Mouse (Mus musculus) MEL (cell line): ENCODE data around the gene Synj1.

Experiments used
- CTCF ChIP-seq, 3 experiments: IDR thresholded peaks in 2 of 3; conservative IDR thresholded peaks in 1 of 3; 2 replicates each; pipeline ENCODE4 v1.5.1; 2011 to 2012; ENCODE audit warnings: low read length in 3 of 3, low read depth in 2 of 3, mild to moderate bottlenecking in 2 of 3, improper control_type of control experiment in 1 of 3, inconsistent platforms in 1 of 3, mixed read lengths in 1 of 3, moderate library complexity in 1 of 3; ENCODE audit not compliant: control insufficient read depth in 1 of 3, insufficient read depth in 1 of 3, poor library complexity in 1 of 3, severe bottlenecking in 1 of 3
- EP300 ChIP-seq, 2 experiments: IDR thresholded peaks; 2 replicates each; pipeline ENCODE4 v1.6.1; 2011; ENCODE audit warnings: improper control_type of control experiment in 2 of 2, low read length in 2 of 2, low read depth in 1 of 2, mild to moderate bottlenecking in 1 of 2
- GATA1 ChIP-seq: IDR thresholded peaks from 2 replicates; pipeline ENCODE4 v1.6.1; 2011; ENCODE audit warnings: low read depth, low read length, improper control_type of control experiment
- MAX ChIP-seq: IDR thresholded peaks from 2 replicates; pipeline ENCODE4 v1.6.1; 2011; ENCODE audit warnings: low read length, improper control_type of control experiment
- MYB ChIP-seq: IDR thresholded peaks from 2 replicates; pipeline ENCODE4 v1.6.1; 2011; ENCODE audit warnings: mild to moderate bottlenecking, low read depth, low read length, improper control_type of control experiment
- POLR2A ChIP-seq, 2 experiments: IDR thresholded peaks; 2 replicates each; pipeline ENCODE4 v1.6.1; 2011 to 2012; ENCODE audit warnings: low read length in 2 of 2, mild to moderate bottlenecking in 2 of 2, control low read depth in 1 of 2, improper control_type of control experiment in 1 of 2, low read depth in 1 of 2, moderate library complexity in 1 of 2; ENCODE audit not compliant: control insufficient read depth in 1 of 2, insufficient read depth in 1 of 2, poor library complexity in 1 of 2
- POLR2AphosphoS2 ChIP-seq: IDR thresholded peaks from 2 replicates; pipeline ENCODE4 v1.6.1; 2011; ENCODE audit warnings: low read length, improper control_type of control experiment
- SMC3 ChIP-seq: IDR thresholded peaks from 2 replicates; pipeline ENCODE4 v1.6.1; 2011; ENCODE audit warnings: low read depth, low read length, improper control_type of control experiment
- TBP ChIP-seq: IDR thresholded peaks from 2 replicates; pipeline ENCODE4 v1.8.0; 2011; ENCODE audit warnings: low read depth, low read length, improper control_type of control experiment
- USF1 ChIP-seq: IDR thresholded peaks from 2 replicates; pipeline ENCODE4 v1.6.1; 2014; ENCODE audit warnings: low read depth, mild to moderate bottlenecking, inconsistent platforms, low read length, improper control_type of control experiment, moderate library complexity
- ZC3H11A ChIP-seq: IDR thresholded peaks from 2 replicates; pipeline ENCODE4 v1.6.1; 2012; ENCODE audit warnings: low read depth, mild to moderate bottlenecking, inconsistent platforms, low read length, improper control_type of control experiment
- ZMIZ1 ChIP-seq: IDR thresholded peaks from 2 replicates; pipeline ENCODE4 v1.6.1; 2012; ENCODE audit warnings: low read depth, mild to moderate bottlenecking, inconsistent platforms, low read length, improper control_type of control experiment, moderate library complexity
- ZNF384 ChIP-seq: IDR thresholded peaks from 2 replicates; pipeline ENCODE4 v1.6.1; 2012; ENCODE audit warnings: low read depth, mild to moderate bottlenecking, inconsistent platforms, low read length, improper control_type of control experiment

DNA sequence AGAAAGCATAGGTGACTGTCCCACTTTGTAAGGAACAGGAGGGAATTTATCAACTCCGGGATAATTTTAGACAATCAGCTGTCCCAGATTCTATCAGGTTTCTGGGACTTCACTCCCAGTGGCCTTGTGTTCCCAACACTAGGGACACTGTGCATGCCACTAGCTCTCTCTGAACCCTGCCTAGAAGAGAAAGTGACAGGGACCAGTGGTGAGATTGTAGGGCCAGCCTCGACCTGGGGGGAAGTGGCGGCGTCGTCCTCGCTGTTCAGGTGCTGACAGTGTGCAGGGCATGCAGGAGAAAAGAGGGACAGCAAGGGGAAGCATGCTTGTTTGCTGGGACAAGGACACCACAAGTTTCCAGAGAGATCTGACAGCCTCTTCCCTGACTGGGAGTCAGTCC, 46.6 kb upstream of the Synj1 start:
- TF ChIP-seq GATA1 (no peak), EP300 (IDR thresholded peaks at IDR 0.05; ENCODE audit: low read depth in 1 of 2, low read length in 2 of 2) (no peak), POLR2A (IDR thresholded peaks at IDR 0.05; ENCODE audit: control insufficient read depth in 1 of 2, insufficient read depth in 1 of 2, low read depth in 1 of 2, low read length in 2 of 2, poor library complexity in 1 of 2) (no peak), ZNF384 (no peak), TBP (no peak), ZC3H11A (no peak), ZMIZ1 (no peak), CTCF (IDR thresholded peaks at IDR 0.05 in 2 of 3, conservative IDR thresholded peaks at IDR 0.05 in 1 of 3; ENCODE audit: control insufficient read depth in 1 of 3, insufficient read depth in 1 of 3, low read depth in 2 of 3, low read length in 3 of 3, poor library complexity in 1 of 3, severe bottlenecking in 1 of 3) (no peak), MYB (no peak), USF1 (no peak), MAX (no peak), POLR2AphosphoS2 (no peak), SMC3 (no peak)
